Mouse (Mus musculus): ENCODE measurements around the gene Golph3.

The Golph3 gene

GRCm38 (mm10) chr15:12321091-12321787 is at the start of gene Golph3:
Gene Golph3 (plus strand): TSS chr15:12321450.
- TF ChIP-seq GATA4 (IDR thresholded peaks at IDR 0.05; ENCODE audit: insufficient replicate concordance, low read length): no peak

- TF ChIP-seq GATA4 (IDR thresholded peaks at IDR 0.05; ENCODE audit: insufficient replicate concordance, low read length): no peak
Observed at GRCm38 (mm10) chr15:12273325-12274052, 47.8 kb upstream of the Golph3 start.

- TF ChIP-seq GATA4 (IDR thresholded peaks at IDR 0.05; ENCODE audit: insufficient replicate concordance, low read length): no peak
Observed at GRCm38 (mm10) chr15:12274053-12274769, 47.0 kb upstream of the Golph3 start.

GRCm38 (mm10) chr15:12275091-12275623 is 46.1 kb upstream of the Golph3 start:
- no peak for TF ChIP-seq GATA4 (IDR thresholded peaks at IDR 0.05; ENCODE audit: insufficient replicate concordance, low read length)

GRCm38 (mm10) chr15:12279816-12280215 is 41.4 kb upstream of the Golph3 start:
- TF ChIP-seq GATA4 (IDR thresholded peaks at IDR 0.05; ENCODE audit: insufficient replicate concordance, low read length): no peak

GRCm38 (mm10) chr15:12284794-12285534 is 36.3 kb upstream of the Golph3 start:
- TF ChIP-seq GATA4 (IDR thresholded peaks at IDR 0.05; ENCODE audit: insufficient replicate concordance, low read length): no peak

- no peak for TF ChIP-seq GATA4 (IDR thresholded peaks at IDR 0.05; ENCODE audit: insufficient replicate concordance, low read length)
Observed at GRCm38 (mm10) chr15:12285535-12285809, 35.8 kb upstream of the Golph3 start.

- TF ChIP-seq GATA4 (IDR thresholded peaks at IDR 0.05; ENCODE audit: insufficient replicate concordance, low read length): no peak
Observed at GRCm38 (mm10) chr15:12290330-12290729, 30.9 kb upstream of the Golph3 start.

GRCm38 (mm10) chr15:12291757-12292156 is 29.5 kb upstream of the Golph3 start:
- TF ChIP-seq GATA4 (IDR thresholded peaks at IDR 0.05; ENCODE audit: insufficient replicate concordance, low read length): no peak

GRCm38 (mm10) chr15:12296228-12296627 is 25.0 kb upstream of the Golph3 start:
- no peak for TF ChIP-seq GATA4 (IDR thresholded peaks at IDR 0.05; ENCODE audit: insufficient replicate concordance, low read length)

- no peak for TF ChIP-seq GATA4 (IDR thresholded peaks at IDR 0.05; ENCODE audit: insufficient replicate concordance, low read length)
Observed at GRCm38 (mm10) chr15:12298231-12298737, 23.0 kb upstream of the Golph3 start.

- TF ChIP-seq GATA4 (IDR thresholded peaks at IDR 0.05; ENCODE audit: insufficient replicate concordance, low read length): no peak
Observed at GRCm38 (mm10) chr15:12301771-12302170, 19.5 kb upstream of the Golph3 start.

GRCm38 (mm10) chr15:12306188-12307071 is 14.8 kb upstream of the Golph3 start:
- no peak for TF ChIP-seq GATA4 (IDR thresholded peaks at IDR 0.05; ENCODE audit: insufficient replicate concordance, low read length)

GRCm38 (mm10) chr15:12307114-12307513 is 14.1 kb upstream of the Golph3 start:
- no peak for TF ChIP-seq GATA4 (IDR thresholded peaks at IDR 0.05; ENCODE audit: insufficient replicate concordance, low read length)
